Mouse (Mus musculus) gastrocnemius, postnatal 10 days (tissue): ENCODE measurements around the gene Myl6. TPM values are rescaled to one million over a fixed set of nuclear protein-coding genes. Genes with fewer than 3 reads are reported as not detected.

ENCODE experiments used
- DNase-seq: peaks from one replicate; pipeline ENCODE4 v3.0.0; 2021; ENCODE audit warnings: mixed read lengths
- long read RNA-seq, 2 experiments: library from polyadenylated mRNA; stranded (forward); transcript quantifications; one replicate each; pipeline ENCODE4 v2.0.0; 2021
- total RNA-seq, 2 experiments: library from RNA; stranded (reverse); gene quantifications; 2 replicates each; pipeline ENCODE4 v1.2.3; 2021

Myl6 gene
- 100 to 1,000 TPM; 305 to 356 TPM for total RNA-seq
- long read RNA-seq, experiment 1, transcript Myl6-206 (7 exons, 691 nt): minor isoform, 46 of 169 reads
- long read RNA-seq, experiment 1, transcript Myl6-209 (1 exons, 3,040 nt): minor isoform, 7 of 169 reads
- long read RNA-seq, experiment 1, transcript Myl6-201 (6 exons, 665 nt): major isoform, 62 of 169 reads
- long read RNA-seq, experiment 1, partial matches to known transcripts: 17 of 169 reads
- long read RNA-seq, experiment 1, other reads (novel, unspliced or antisense): 31 of 169 reads
- long read RNA-seq, experiment 2, transcript Myl6-206 (7 exons, 691 nt): minor isoform, 32 of 134 reads
- long read RNA-seq, experiment 2, transcript Myl6-201 (6 exons, 665 nt): major isoform, 55 of 134 reads
- long read RNA-seq, experiment 2, partial matches to known transcripts: 8 of 134 reads
- long read RNA-seq, experiment 2, other reads (novel, unspliced or antisense): 31 of 134 reads

DNA sequence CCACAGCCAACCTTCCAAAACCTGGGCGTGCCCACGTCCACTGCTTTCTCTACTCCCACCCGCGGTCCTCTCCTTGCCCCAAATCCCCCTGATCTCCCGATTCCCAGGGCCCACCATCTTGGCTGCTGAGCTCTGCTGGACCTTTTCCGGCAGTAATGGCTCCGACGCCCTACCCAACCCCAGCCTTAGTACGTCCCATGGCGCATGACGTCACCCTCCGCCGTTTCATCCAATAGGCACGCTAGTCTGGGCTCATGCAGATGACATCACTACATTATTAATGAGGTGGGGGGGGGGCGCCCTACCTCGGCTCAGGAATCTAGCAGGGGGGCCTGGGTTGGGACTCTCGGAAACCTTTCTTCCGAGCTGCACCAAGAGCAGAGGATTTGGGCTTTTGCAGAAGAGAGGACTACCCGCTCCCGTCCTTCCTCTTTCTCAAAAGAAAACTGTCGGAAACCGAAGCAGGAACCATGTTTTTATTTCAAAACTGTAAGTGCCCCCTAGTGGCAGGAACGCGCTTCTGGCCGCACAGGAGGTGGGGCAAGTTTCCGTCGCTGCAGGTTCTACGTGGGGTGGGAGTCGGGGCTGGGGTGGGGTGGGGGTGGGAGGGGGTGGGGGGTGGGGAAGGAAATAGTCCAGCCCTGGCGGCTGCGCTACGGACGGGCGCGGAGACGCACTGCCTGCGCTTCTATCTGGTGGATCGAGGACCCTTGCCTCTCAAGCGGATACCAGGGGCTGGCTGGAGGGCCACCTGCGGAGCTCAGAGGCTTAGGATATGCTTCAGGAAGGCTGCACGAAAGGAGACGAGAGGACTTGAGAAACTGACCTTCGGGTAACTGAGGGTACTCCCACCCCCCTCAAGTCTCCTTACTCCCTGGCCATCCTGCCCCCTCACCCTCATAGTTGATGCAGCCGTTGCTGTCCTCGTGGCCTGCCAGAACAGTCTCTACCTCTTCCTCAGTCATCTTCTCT is at the start of gene Myl6:
TSS of gene Myl6 (minus strand) at position 451 of the 972 bp plus-strand sequence.
- peak; percentile 97 for DNase-seq

DNA sequence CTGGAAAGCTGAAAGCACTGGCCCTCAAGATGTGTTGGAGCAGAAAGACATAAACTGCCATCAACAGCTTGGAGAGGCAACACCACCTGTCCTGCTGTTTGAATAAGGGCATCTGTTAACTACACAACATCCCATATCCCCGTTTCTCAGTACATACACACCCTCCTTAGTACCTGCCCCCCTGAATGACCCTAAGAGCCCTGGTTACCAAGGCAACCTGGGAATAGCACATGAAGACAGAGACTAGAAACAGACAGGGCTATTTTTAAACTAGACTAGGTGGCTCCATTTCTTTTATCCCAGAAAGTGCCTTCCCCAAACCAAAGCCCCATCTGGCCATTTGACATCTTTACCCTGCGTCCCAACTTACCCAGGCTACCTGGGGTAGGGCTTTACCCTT is 49.2 kb upstream of the Myl6 start:
- no peak for DNase-seq

DNA sequence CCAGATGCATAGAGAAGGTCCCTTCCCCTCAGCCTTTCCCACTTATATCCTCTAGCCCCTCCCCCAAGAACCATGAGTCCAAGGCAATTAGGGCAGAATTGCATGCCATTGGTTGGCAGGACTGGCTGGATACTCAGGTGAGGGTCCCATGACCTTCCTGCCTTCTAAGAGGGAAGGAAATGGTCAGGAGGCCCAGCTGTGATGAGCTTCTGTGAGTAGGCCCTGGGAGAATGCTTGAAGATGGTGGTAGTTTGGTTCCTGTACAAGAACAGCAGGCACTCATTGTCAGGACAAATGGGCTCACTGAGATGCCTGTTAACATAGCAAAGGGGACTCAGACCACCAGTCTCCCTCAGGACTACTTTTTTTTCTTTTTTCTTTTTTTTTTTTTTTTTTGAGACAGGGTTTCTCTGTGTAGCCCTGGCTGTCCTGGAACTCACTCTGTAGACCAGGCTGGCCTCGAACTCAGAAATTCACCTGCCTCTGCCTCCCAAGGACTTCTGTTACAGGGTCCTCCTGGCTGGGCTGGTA is 44.5 kb upstream of the Myl6 start:
- DNase-seq: no peak

- peak; percentile 77 for DNase-seq
Measured at GRCm38 (mm10) chr10:128536266-128536940, 42.5 kb upstream of the Myl6 start.

DNA sequence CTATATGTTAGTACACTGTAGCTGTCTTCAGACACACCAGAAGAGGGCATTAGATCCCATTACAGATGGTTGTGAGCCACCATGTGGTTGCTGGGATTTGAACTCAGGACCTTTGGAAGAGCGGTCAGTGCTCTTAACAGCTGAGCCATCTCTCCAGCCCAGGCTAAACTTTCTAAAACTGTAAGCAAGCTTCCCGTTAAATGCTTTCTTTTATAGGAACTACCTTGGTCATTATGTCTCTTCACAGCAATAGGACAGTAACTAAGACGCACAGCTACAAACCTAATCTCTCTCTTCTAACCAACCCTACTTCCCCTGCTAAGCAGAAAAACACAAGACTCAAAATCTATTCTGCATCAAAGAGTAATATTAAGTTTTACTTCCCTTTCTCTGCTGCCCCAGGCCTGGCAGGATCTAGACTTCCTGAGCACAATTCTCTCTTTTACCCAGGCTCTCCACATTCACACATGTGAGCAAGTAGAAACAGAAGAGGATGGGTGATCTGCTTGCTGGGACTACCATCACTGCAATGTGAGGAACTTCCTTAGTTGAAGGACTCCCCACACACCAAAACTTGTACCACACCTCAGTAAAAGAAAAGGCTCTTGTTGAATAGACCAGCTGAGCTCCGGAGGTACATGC is 41.8 kb upstream of the Myl6 start:
- DNase-seq: no peak

DNA sequence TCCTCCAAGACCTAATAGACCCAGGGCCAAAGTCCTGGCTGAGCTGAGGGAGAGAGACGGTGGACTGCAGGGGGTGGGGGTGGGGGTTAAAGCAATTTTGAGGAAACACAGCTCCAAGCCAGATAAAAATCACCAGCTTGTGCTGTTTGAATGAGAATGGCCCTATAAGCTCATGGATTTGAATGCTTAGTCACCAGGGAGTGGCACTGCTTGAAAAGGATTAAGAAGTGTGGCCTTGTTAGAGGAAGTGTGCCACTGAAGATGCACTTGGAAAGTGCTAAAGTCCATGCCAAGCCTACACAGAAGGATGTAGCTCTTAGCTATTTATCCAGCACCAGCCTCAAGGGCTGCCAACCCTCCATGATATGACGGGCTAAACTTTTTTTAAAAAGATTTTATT is 41.3 kb upstream of the Myl6 start:
- DNase-seq: no peak

- DNase-seq: no peak
Measured at GRCm38 (mm10) chr10:128526366-128527356, 32.7 kb upstream of the Myl6 start.

DNA sequence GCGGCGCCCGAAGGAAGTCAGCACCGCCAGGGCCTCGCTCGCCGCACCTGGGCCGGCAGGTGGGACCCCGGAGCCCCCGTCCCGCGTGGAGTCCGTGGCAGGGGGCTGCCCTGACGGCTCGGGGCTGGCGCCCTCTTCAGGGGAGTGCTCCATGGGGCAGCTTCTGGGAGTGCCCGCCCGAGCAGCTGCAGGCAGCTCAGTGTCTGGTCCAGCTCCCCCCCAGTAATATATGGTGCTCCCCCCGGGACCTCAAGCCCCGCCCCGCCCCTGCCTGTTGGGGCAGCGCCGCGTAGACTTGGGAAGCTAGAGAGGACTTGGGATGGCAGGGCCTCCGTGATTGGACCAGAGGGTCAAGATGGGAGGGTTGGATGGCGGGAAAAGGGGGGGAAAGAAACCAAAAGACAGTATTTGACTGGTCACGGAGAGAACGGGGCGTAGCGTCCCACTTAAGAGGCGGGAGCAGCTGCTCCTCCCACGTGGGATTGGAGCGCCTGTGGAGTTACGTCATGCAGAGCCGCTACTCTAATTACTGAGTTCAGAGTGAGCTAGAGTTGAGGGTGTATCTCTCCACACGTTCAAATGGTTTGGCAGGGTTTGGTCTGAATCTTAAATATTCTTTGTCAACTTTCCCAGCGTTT is 31.8 kb upstream of the Myl6 start, which contains the start of gene Esyt1:
TSS of gene Esyt1 (minus strand) at position 201 of the 638 bp plus-strand sequence.
- peak; percentile 88 for DNase-seq

DNA sequence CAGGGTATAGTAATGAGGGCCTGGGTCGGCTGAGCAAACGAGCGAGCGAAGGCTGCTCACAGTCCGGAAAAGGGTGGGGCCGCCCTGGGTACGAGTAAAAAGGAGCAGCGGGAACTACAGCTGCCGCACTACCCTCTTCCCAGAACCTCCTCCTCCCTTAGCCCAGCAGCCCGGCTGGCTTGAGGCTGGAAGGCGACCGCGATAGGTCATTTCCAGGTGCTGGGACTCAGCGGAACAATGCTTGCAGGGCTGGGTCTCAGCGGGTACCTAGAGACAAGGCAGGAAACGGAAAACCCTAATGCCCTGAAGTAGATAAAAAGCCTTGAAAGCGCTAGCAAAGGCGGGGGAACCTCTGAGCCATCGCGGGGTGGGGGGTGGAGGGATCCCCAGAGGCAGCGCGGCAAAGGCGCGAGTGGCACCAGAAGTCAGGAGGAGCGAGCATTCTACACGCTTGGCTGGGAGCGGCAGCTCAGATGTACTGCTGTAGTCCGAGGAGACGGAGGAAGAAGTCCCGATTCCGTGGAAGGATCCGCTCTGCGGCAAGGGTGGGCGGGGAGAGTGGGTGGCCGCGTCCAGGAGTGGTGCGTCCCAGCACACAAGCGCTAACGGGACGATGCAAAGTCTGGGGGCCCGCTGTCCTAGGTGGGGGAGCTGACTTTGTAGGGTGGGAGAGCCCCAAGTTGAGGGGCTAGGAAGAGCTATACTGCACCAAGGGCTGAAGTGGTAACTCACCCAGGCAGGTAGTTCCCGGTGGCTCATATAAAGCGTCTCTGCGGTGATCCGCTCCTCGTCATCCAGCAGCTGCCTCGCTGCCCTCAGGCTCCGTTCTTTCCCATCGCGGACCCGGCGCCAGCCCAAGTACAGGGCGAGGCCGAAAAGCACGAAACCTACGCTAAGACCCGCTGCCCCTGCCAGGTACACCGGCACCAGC is 31.1 kb upstream of the Myl6 start:
- DNase-seq: peak; percentile 60

- no peak for DNase-seq
Measured at GRCm38 (mm10) chr10:128524111-128524731, 30.3 kb upstream of the Myl6 start.

GRCm38 (mm10) chr10:128522351-128522750 is 28.4 kb upstream of the Myl6 start:
- no peak for DNase-seq

- DNase-seq: no peak
Measured at GRCm38 (mm10) chr10:128520591-128520990, 26.6 kb upstream of the Myl6 start.

DNA sequence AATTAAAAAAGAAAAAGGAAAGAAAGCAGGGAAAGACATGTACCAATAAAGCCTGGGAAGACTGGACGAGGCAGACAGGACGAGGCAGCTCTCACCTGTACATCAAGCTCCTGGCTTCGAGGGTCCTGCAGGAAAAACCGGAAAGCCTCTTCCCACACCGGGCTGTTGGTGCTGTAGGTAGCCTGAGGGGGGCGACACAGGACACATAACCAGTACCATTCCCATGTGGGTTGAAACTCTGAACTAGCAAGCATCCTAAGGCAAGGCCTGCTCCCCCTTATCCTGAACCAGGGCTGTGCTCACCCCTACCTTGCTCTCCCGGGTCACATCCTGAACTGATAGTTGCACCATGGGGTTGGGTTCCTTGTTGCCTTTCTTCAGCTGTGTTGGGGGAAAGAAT is 24.9 kb upstream of the Myl6 start:
- peak; percentile 46 for DNase-seq

- DNase-seq: no peak
Measured at GRCm38 (mm10) chr10:128516677-128517076, 22.7 kb upstream of the Myl6 start.

DNA sequence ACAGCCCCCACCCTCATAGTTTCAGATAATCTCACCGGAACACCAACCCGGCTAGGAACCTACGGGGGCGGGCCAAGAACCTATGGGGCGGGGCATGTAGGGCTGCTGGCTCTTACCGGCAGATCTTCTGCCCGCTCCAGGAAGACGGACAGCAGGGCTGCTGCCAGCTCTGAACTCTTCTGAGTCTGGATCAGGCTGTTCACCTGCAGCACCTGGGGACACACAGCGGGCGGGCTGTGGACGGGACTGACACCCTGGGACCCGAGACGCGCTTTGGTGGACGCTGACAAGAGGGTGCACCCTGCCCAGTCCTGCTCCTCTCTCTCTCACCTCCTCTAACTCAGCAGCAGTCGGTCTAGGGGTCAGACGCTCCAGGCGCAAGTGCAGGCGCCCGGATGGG is 22.1 kb upstream of the Myl6 start:
- DNase-seq: no peak

DNA sequence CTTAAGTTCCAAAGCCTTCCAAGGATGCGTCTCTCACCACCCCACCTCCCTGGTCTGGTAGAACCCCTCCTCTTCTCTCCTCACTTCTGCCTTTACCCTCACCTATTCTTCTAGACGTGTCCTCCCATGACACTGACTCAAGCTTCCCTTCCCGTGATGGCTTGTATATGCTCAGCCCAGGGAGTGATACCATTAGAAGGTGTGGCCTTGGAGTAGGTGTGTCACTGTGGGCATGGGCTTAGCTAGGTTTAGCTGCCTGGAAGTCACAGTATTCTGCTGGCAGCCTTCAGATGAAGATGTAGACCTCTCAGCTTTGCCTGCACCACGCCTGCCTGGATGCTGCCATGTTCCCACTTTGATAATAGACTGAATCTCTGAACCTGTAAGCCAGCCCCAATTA is 21.1 kb upstream of the Myl6 start:
- no peak for DNase-seq

DNA sequence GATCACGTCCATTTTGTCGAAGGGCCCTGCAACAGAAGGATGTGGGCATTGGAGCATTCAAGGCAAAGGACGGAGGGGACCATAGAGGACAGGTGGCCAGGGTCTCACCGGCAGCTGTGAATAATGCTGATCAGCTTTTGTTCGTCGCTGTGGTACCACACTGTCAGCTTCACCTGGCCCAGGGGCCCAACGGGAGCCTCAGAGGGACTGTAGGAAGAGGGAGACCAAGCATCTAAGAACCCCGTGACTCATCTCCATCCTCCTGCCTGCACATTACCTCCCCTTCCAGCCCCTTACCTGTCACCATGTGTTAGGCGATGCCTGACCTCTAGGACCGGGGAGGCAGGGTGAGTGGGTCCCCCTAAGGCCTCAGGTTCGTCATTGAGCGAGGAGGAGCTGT is 17.8 kb upstream of the Myl6 start:
- DNase-seq: no peak

- no peak for DNase-seq
Measured at GRCm38 (mm10) chr10:128511189-128511588, 17.2 kb upstream of the Myl6 start.
